Mouse (Mus musculus) urinary bladder, postnatal 25 days (tissue): ENCODE measurements around the gene Gm8374.
A peak's percentile ranks its signal among the peaks of the same experiment; 100 is the strongest.
"Not testable (repeated sequence)": the region's sequence is repeated elsewhere in the genome, so short reads cannot be mapped to it uniquely, and the experiment has no call there.

Source experiments
- DNase-seq: peaks from one replicate; pipeline ENCODE4 v3.0.0; 2022; ENCODE audit warnings: low spot score

Gm8374 gene

DNA sequence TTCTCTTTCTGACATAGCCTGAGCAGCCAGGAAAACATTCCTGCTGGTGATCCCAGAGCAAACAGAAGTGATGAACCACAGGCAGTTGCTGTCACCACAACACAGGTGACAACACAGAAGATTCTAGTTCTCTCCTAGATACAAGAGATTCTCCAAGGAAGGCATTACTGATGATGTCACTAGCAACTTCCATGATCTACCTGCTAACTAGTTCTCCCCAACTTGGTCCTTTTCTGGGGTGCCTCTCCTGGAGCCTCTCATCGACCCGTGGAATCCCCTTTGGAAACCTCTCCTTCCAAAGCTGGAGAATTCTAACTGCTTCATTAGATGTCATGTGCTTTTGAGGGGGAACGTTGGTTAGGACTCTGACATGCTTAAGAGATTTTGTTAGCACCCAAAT is at the start of gene Gm8374:
Gene Gm8374 (minus strand): TSS at position 101 of the 400 bp plus-strand sequence.
- not testable (repeated sequence) for DNase-seq

- not testable (repeated sequence) for DNase-seq
Observed at GRCm38 (mm10) chr14:7332295-7332694, 32.6 kb downstream of the Gm8374 start, which contains the start of gene Gm5797. Gene Gm5797, minus strand, starts transcription at chr14:7332395.

- DNase-seq = peak; percentile 2
Observed at GRCm38 (mm10) chr14:7315093-7315492, 49.8 kb downstream of the Gm8374 start.

GRCm38 (mm10) chr14:7314661-7315060 is 50.3 kb downstream of the Gm8374 start, which contains the start of gene Gm3739:
Gene Gm3739, minus strand, starts transcription at chr14:7315049.
- peak; percentile 3 for DNase-seq
